Mouse (Mus musculus) left cerebral cortex, adult 18-20 months (tissue): ENCODE measurements around the gene Vmn1r44. TPM values are rescaled to one million over a fixed set of nuclear protein-coding genes. Genes with fewer than 3 reads are reported as not detected.
"Not testable (repeated sequence)": the region's sequence is repeated elsewhere in the genome, so short reads cannot be mapped to it uniquely, and the experiment has no call there.

Source experiments
- DNase-seq, 2 experiments: peaks; one replicate each; pipeline ENCODE4 v3.0.0; 2021 to 2022; ENCODE audit warnings: low spot score in 2 of 2, mixed read lengths in 1 of 2
- long read RNA-seq, 2 experiments: library from polyadenylated mRNA; stranded (forward); transcript quantifications; one replicate each; pipeline ENCODE4 v2.0.0; 2021
- total RNA-seq, 2 experiments: library from RNA; stranded (reverse); gene quantifications; 2 replicates each; pipeline ENCODE4 v1.2.3; 2021

The Vmn1r44 gene
- not detected for total RNA-seq
- long read RNA-seq, experiment 1: 0 reads
- long read RNA-seq, experiment 2: 0 reads

DNA sequence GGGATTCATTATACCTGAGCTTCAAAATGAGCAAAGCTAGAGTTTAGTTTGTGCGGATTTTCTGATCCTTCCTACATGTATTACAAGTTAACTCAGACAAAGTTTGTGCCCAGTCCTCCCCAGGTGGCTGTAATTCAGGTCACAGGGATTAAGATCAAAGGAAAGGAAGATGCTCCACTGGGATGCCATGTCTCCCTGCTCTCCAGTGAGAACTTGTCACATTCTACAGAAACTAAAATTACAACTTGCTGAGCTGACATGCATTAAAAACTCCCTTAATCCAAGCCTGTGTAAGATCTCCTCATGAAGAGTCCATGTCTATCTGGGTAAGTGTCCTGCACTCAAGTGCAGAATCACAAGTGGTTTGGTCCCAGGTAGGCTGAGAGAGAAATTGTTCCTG is at the start of gene Vmn1r44:
Vmn1r44 (plus strand) TSS at position 301 of the 400 bp plus-strand sequence.
- DNase-seq: no peak

DNA sequence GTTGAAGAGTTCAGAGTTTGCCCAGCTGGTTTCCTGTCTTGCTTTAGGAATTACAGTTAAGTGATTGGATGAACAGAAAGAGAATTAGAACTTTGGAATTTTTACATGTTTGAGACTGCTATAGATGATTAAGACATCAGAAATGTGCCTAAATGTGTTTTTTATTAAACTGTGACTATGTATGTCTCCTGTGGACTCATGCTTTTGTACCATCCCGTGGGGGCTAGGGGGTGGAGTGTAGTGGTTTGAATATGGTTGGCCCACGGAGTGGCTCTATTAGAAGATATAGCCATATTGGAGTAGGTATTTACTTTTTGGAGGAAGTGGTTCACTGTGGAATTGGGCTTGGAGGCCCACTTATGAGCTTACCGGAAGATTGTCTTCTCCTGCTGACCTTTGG is 25.9 kb upstream of the Vmn1r44 start:
- DNase-seq: no peak

DNA sequence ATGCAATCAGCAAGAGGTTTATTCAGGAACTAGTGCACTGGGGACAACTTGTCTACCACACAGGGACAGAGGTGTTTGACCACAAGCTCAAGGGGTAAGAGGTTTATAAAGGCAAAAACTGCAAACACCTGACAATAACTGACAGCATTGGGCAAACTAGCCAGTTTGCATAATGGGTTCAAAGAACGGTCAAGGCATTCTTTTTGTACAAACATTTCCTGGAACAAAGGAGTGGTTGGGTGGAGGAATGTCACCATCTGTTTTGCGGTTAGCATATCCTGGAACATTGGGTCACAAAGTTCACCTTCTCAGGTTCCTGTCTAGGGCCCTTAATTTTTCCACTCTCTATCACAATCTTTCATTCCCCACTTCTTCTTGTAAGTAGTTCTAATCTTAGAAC is 23.6 kb upstream of the Vmn1r44 start:
- no peak for DNase-seq

DNA sequence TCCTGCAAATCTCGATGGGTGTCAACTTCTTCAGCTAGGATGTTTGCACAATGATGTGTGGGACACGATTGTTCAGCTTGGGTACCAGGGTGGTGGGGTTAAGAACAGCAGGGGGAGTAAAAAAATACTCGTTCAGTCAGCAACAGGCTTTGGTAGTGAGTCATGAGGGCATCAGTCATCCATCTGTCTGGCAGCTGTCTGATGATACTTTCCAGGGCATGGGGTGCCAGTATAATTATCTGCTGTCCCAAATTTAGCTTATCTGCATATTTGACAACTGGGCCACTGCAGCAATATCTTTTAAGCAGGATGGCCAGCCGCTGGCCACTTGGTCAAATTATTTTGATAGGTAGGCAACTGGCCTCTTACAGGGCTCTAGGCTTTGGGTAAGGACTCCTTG is 19.7 kb upstream of the Vmn1r44 start:
- DNase-seq: no peak

DNA sequence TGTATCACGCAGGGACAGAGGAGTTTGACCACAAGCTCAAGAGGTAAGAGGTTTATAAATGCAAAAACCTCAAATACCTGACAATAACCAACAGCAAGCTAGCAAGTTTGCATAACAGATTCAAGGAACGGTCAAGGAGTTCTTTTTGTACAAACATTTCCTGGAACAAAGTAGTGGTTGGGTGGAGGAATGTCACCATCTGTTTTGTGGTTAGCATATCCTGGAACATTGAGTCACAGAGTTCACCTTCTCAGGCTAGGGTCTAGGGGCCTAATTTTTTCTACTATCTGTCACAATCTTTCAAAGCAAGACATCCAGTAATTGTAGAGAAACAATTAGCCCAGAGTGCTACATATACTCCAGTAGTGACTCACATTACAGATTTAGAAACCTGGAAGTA is 16.2 kb upstream of the Vmn1r44 start:
- no peak for DNase-seq

DNA sequence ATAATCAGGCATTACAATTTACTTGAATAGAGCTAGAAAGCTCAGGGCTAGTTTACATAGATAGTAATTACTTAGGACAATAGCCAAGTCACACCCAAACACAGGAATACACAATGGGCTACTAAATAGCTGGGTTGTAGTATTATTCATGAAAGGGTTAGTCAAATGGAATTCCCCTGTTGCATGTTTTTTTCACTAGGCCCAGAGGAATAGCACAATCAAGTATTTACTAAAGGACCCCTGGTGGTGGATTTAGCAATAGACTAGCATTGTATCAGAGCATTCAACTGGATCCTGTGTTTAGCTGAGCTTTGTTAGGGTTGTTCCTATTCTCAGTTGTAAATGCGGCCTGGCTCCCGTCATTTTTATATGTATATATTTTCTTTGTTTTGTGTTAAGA is 15.5 kb upstream of the Vmn1r44 start:
- no peak for DNase-seq

DNA sequence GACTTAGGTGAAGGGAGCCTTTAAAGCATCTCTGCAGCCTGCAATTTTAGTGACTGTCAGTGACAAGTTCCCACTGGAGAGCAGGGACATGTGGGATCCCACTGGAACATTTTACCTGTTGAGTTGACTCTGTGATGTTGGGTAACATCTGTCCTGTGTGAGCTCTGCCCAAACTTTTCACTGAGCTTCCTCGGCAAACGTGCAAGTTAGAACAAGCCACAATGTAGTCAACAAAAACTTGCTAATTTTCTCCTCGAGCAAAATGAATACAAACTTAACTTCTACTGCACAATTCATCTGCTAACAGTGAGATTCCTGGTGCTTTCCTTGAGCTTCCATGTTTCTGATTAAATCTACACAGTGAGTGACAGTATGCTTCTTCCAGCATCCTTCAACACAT is 7.1 kb upstream of the Vmn1r44 start, which contains the start of the genes Vmn1r42 and Vmn1r43:
Vmn1r42 (minus strand) TSS at position 101 of the 400 bp plus-strand sequence.
Vmn1r43 (minus strand) TSS at position 101 of the 400 bp plus-strand sequence.
- not testable (repeated sequence) for DNase-seq

DNA sequence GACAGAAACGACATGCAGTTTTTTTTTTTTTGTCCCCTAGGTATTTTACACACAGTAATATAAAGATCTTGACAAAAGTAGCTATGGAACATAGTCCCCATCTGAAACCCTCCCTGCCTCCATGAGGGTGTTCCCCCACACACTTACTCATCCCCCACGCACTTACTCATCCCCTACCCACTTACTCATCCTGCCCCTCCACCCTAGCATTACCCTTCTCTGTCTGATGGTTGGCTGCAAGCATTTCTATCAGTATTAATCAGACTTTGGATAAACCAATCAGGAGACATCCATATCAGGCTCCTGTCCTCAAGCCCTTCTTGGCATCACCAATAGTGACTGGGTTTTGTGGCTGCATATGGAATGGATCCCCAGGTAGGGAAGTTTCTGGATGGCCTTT is 6.5 kb upstream of the Vmn1r44 start:
- no peak for DNase-seq

DNA sequence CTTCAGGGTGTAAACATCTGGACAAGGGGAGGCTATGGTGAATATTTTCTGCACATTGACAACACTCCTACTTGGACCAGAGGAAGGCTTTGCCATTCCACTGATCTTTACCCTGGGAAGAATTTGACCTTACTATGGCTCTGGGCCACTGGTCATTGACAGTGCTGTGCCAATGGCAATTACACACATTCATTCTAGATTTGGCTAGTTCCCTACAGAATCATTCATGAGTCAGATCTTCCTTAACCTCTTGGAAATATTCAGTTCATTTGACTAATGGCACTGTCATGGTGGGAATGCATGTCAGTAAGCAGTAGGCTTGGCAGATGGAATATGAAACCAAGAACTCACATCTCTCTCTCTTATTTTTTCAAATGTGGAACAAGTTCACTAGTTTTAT is 2.6 kb upstream of the Vmn1r44 start:
- DNase-seq: no peak

DNA sequence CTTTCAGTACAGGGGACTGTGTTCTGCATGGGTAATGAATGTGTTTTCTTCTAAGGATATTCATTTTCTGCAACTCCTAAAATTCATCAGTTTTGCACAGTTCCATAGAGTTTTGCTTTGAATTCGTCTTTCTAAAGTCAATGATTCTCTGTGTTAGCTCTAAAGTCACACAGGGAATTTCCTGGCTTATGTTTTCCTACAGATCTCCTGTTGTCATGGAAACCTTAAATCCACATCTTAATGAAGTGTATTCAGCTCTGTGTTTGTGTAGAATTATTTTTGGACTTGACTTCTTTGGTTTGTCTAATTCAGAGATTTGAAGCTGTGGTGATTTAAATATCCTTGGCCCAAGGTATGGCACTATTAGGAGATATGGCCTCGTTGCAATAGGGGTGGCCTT is 352 bp downstream of the Vmn1r44 start:
- no peak for DNase-seq

DNA sequence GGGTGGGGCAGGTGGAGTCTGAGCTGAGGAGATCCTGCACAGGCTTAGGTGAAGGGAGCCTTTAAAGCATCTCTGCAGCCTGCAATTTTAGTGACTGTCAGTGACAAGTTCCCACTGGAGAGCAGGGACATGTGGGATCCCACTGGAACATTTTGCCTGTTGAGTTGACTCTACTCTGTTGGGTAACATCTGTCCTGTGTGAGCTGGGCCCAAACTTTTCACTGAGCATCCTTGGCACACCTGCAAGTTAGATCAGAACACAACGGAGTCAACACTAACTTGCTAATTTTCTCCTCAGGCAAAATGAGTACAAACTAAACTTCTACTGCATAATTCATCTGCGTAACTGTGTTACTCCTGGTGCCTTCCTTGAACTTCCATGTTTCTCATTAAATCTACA is 57.0 kb downstream of the Vmn1r44 start, which contains the start of gene Vmn1r45:
Vmn1r45 (minus strand) TSS at position 101 of the 400 bp plus-strand sequence.
- DNase-seq: not testable (repeated sequence)

DNA sequence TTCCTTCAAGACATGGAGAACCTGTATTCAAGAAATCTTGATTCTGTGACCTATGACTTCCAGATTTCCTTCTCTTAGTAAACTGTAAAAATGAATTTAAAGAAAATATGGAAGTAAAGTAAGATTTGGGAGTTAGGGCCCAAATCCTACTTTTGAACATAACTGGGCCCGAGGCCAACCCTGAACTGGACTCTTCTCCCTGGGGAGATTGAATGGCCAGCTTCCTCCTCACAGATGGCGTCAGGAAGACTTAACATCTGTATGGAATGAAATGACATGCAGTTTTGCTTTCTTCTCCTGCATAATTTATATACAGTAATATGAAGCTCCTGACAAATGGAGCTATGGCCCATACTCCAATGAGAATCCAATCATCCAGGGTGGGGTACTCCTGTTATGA is 57.5 kb downstream of the Vmn1r44 start:
- DNase-seq: no peak

Other genes with a start within 250 kb of the Vmn1r44 start
- gene Txnrd3, start 239.7 kb upstream of the Vmn1r44 start, total RNA-seq: 1 to 10 TPM; 4.0 to 4.8 TPM
- gene Vmn1r40, start 176.1 kb upstream of the Vmn1r44 start, total RNA-seq: not detected
- not detected for gene Vmn1r41, start 142.9 kb upstream of the Vmn1r44 start, total RNA-seq
- gene Vmn1r42, start 7.2 kb upstream of the Vmn1r44 start, total RNA-seq: not detected
- gene Vmn1r43, start 7.2 kb upstream of the Vmn1r44 start, total RNA-seq: not detected
- not detected for gene Vmn1r45, start 56.9 kb downstream of the Vmn1r44 start, total RNA-seq
- gene Vmn1r46, start 85.7 kb downstream of the Vmn1r44 start, total RNA-seq: not detected
- gene Vmn1r47, start 132.5 kb downstream of the Vmn1r44 start, total RNA-seq: not detected
- gene Vmn1r48, start 153.2 kb downstream of the Vmn1r44 start, total RNA-seq: not detected
- gene Vmn1r49, start 194.8 kb downstream of the Vmn1r44 start, total RNA-seq: not detected
- gene Vmn1r50, start 217.8 kb downstream of the Vmn1r44 start, total RNA-seq: not detected
- not detected for gene Vmn1r51, start 238.9 kb downstream of the Vmn1r44 start, total RNA-seq